Mouse (Mus musculus): Measurements from ENCODE around the gene 4930467E23Rik.
"Not testable (repeated sequence)": the region's sequence is repeated elsewhere in the genome, so short reads cannot be mapped to it uniquely, and the experiment has no call there.

The 4930467E23Rik gene

DNA sequence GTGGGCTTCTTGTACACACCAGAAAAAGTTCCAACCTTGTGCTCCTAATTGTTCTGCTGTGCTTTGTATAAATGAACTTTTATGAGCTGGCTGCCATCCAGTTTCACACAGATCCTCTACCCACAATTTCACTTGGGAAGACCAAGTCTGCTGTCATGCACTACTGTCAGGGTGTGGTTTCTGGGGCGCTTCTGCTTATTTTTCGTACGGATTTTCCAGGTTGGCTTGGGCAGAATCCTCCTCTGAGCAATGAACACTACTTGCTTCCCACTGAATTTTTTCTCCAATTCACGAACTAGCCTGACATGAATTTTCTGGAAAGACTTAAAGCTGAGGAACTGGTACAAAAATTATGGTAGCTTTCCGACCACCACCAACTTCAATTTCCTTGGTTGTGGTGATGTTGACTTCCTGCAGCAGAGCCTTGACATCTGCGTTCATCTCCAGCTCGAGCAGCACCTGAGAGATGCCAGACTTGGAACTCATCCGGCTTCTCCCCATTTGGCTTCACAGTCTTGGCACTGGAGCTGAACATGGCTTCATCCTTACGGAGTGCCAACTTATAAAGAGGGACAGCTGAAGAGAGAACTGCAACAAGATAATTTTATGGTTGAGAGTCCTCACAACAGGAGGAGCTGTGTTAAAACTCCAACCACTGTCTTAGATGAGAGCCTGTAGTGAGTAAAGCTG, 18.1 kb upstream of the 4930467E23Rik start:
- not testable (repeated sequence) for DNase-seq

DNA sequence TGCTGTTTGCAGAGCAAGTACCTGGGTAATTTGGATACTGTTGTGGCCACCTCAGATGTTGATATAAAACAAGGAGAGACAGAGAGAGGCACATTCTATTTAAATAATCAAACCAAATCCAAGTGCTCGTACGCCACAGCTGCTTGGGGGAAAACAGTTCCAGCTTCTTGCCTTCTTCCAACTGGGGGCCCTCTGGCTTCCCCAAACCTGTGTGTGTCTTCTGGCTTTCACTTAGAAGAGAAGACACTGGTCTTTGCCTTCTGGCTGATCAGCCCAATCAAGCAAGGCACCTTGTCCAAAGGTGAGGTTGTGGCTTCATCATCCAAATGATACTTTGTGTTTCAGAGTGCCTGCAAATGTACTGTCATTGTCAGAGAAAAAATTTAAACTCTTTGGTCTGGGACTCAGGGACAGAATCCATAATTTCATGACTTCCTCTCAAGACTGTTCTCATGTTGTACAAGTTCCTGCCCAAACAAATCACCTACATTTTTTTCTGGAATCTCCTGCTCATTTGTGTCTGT, 17.1 kb upstream of the 4930467E23Rik start:
- not testable (repeated sequence) for DNase-seq

DNA sequence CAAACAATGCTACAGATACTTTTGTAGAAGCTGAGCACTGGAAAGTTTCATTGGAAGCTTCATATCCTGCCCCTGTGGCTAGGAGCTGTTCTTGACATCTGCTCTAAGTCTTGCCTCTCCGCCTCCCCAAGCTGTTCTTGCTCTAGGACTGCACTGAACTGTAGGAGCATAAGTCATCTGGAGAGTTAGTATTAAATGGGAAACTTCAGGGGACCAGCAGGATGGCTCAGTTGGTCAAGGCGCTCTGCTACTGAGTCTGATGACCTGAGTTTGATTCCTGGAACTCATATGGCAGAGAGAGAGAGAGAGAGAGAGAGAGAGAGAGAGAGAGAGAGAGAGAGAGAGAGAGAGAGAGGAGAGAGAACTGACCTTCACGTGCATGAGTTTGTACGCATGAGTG, 16.6 kb upstream of the 4930467E23Rik start:
- not testable (repeated sequence) for DNase-seq

DNA sequence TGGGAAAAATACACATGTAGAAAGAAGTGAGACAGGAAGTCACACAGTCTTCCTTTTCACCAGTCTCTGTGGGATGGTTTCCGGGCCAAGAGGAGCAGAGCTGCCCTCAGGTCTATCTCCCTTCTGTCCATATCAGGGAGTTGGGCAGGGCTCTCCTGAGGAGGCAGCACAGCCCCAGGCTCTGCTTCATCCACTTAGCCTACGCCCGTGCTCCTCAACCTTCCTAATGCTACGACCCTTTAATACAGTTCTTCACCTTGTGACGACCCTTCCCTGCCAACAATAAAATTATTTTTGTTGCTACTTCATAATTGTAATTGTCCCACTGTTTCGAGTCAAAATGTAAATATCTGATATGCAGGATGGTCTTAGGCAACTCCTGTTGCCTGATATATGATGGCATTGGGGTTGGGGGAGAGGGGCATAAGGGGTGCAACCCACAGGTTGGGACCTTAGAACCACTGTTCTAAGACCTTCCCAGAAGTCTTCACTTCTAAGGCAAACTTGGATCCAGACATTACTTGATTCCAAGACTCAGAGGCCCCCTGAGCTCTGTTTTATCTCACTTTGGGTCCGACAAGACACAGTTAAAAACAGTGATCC, 16.0 kb upstream of the 4930467E23Rik start:
- DNase-seq = not testable (repeated sequence)

DNA sequence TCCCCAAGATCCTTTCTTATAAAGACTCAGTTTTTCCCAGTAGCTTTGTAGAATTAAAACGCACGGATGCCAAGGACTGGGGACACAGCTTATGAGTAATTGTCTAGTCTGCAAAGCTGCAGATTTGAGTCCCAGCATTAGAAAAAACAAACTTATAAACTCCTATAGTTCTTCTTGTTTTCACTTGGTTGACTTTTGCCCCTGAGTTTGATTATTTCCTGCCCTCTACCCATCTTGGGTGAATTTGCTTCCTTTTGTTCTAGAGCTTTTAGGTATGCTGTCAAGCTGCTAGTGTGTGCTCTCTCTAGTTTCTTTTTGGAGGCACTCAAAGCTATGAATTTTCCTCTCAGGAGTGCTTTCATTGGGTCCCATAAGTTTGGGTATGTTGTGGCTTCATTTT, 14.9 kb upstream of the 4930467E23Rik start:
- DNase-seq = not testable (repeated sequence)

DNA sequence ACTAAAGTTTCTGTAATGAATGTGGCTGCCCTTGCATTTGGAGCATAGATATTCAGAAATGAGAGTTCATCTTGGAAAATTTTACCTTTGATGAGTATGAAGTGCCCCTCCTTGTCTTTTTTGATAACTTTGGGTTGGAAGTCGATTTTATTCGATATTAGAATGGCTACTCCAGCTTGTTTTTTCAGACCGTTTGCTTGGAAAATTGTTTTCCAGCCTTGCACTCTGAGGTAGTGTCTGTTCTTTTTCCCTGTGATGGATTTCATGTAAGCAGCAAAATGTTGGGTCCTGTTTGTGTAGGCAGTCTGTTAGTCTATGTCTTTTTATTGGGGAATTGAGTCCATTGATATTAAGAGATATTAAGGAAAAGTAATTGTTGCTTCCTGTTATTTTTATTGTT, 14.1 kb upstream of the 4930467E23Rik start:
- not testable (repeated sequence) for DNase-seq

DNA sequence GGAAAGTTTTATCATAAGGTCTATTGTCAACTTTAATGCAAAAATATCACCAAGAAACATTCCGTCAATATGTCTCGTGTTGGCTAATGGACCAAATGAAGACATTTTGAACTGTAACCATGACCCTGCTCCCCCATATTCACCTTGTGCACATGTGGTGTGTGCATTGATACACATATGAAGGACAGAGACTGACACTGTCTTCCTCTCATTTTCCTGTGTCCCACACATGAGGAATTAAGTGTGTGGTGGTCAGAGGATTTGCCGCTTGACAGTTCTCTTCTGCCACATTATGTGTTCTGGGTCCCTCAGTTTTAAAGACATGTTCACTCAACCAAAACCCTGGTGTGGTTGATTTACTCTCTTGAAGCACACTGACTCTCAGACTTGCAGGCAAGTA, 11.5 kb upstream of the 4930467E23Rik start:
- DNase-seq = not testable (repeated sequence)

DNA sequence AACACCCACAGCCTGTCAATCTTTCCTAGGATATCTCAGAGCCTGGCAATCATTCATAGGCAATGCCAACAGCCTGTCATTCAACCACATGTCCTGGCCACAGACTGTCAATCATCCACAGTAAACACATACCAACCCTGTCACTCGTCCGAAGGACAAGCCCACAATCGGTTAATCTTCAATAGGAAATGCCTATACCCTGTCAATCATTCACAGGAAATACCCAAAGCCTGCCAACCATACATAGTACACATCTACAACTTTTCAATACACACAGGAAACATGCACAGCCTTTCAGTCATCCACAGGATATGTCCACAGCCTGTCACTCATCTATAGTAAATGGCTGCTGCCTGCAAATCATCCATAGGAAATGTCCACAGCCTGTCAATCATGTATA, 9.9 kb upstream of the 4930467E23Rik start:
- not testable (repeated sequence) for DNase-seq

DNA sequence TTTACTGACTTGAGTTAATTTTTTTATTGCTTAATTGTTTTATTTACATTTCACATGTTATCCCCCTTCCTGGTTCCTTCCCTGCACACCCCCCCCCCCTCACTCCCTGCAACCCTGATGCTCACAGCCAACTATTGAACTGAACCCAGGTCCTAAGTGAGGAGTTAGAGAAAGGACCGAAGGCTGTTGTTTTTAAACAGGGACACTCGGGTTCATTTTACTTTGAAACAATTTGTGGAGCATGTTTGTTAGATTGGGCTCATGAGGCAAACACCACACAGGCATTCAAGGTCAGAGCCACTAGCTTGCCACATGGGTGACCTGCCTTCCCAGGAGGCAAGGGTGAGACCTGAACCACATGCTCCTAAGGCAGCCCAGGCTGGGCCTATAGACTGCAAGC, 4.5 kb upstream of the 4930467E23Rik start:
- DNase-seq = not testable (repeated sequence)

DNA sequence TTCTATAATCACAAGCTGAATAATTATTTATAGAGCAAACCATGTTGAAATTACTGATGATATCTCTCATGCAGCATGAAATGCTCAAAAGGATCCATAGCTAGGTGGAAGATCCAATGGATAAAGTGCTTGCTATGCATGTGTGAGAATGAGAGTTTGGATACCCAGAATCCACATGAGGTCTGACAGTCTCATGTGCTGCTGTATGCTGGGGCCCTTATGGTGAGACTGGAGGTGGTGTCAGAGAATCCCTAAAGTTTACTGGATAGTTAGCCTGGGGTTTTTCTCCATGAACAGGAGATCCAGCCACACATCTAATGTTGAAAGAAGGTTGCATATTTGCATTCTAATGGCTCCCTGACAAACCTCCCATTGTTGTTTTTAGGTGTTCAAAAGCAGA, 22.4 kb downstream of the 4930467E23Rik start:
- DNase-seq = not testable (repeated sequence)

DNA sequence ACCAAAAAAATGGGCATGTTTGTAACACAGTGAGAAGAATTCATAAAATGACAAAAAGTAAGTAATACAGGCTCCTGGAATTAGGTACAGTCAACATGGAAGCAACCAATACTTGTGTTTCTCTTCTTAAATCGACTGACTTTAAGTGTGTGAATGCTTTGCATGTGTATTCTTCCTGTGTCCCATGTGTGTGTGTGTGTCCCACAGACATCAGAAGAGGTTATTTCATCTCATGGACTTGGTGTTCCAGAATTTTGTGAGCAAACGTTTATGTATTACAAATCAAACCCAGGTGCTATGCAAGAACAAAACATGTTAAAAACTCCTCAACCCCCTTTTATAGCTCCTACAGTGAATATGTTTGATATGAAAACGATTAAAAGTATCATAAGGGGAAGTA, 24.8 kb downstream of the 4930467E23Rik start:
- DNase-seq = peak in 1 of 2 experiments; percentile 3

DNA sequence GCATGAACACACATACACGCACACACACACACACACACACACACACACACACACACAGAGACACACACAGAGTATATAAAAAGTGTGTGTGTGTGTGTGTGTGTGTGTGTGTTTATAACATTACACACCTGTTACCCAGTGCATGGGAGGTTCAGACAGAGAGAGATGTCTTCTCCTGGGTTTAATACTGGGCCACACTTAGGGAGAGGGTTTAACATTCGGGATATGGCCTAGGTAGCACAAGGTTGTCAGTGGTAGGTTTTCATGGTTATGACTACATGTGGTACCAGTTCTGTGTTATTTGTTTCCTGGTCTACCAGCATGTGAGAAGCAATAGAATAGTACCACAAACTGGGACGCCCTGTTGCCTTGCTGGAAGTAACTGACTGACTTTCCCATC, 25.6 kb downstream of the 4930467E23Rik start:
- DNase-seq = not testable (repeated sequence)

DNA sequence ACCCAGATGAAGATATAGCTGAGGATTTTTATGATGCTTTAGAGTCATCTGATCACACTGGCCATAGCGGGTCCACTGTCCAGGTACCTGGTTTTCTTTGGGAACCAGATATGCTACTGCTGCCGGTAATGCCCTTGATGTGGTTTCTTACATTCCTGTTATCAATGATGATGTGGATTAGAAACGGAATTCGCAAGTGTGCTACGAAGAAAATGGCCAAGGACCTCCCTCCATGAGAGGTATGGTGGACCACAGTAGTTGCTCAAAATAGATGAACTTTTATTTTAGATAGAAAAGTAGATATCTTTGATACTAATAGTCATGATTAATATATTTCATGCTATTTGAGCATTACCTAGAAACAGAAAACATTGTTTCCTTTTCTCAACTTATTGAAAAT, 32.3 kb downstream of the 4930467E23Rik start:
- DNase-seq = not testable (repeated sequence)

DNA sequence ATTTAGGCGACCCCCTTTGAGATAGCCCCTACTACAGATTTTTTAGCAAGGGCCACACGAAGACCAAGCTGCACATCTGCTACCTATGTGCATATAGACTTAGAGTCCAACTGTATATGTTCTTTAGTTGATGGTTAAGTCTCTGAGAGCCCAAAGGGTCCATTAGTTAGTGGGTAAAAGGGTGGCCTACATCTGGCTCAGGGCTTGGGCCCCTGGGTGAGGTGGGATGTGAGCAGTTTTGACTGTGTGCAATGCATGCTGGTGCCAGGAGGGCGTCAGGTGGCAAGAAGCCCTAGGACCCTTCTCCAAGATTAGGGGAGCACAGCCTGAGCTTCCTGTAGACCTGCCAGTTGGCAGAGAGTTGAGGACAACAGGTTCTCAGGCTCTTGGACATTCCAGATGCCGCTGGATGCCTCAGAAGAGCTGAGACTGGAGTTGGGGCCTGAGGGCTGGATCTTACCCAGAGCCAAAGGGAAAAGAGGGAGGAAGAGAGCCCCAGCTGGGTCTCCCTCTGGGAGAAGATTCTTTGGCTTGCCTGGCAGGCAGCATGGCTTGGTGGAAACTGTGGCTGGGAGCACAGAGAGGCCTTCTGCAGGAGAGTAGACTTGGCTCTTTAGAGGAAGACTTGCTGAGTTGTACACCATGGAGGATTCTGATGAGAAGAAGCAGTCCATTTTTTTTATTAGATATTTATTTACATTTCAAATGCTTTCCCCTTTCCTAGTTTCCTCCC, 33.6 kb downstream of the 4930467E23Rik start:
- DNase-seq = not testable (repeated sequence)

DNA sequence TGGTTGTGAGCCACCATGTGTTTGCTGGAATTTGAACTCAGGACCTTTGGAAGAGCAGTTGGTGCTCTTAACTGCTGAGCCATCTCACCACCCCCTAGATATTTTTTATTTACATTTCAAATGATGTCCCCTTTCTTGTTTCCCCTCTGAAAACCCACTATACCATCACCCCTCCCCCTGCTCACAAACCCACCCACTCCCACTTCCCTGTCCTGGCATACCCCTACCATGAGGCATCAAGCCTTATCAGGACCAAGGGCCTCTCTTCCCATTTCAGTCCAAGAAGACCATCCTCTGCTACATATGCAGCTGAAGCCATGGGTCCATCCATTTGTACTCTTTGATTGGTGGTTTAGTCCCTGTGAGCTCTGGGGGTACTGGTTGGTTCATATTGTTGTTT, 36.2 kb downstream of the 4930467E23Rik start:
- DNase-seq = not testable (repeated sequence)

DNA sequence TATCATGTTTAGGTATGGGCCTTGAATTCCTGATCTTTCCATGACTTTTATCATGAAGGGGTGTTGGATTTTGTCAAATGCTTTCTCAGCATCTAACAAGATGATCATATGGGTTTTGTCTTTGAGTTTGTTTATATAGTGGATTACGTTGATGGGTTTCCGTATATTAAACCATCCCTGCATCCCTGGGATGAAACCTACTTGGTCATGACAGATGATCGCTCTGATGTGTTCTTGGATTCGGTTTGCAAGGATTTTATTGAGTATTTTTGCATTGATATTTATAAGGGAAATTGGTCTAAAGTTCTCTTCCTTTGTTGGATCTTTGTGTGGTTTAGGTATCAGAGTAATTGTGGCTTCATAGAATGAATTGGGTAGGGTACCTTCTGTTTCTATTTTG, 44.1 kb downstream of the 4930467E23Rik start:
- not testable (repeated sequence) for DNase-seq

DNA sequence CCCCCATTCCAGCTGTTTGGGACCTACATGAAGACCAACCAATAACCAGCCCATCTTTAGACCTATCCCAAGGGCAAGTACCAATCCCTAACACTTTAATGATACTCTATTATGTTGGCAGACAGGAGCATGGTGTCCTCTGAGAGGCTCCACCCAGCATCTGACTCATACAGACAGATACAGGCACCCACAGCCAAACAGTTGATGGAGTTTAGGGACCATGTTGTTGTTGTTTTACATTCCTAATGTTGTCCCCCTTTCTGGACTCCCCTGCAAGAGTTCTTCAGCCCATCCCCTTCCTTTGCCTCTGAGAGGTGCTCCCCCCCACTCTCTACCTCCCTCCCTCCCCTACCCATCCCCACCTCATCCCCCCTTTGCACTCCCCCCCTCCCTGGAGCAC, 46.9 kb downstream of the 4930467E23Rik start:
- not testable (repeated sequence) for DNase-seq

DNA sequence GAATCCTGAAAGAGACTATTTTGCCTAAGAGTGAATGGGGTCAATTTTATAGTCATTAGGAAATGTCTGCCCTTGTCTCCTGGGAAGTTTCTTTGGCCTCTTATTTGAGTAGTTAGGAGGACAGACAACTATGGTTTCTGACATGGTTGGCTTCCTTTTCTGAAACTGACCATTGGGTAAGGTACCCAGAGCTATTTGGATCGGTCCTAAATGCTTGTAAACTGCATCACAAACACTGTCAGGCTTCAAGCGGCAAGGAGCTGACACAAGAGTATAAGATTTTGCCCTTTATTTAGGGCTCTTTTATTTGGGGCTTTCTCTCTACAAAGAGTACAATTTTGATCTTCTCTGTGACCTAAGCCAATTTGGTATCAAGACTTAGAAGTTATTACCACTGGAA, 48.1 kb downstream of the 4930467E23Rik start:
- not testable (repeated sequence) for DNase-seq

DNA sequence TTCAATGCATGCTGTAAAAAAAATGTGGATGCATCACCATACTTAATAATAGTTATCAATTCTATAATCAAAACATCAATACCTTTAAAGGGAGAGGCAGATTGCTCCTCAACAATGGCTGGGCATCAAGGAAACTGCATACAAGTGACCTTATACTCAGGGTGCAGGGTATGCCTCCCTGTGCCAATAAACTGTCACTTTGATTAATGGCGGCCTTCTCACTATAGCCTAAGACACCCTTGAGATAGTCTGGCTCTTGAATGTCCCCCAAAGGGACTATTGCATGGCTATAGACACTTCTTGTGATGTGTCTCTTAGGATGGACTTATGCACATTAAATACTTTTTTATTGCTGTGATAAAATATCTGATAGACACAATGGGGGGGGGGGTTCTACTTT, 48.8 kb downstream of the 4930467E23Rik start:
- not testable (repeated sequence) for DNase-seq

DNA sequence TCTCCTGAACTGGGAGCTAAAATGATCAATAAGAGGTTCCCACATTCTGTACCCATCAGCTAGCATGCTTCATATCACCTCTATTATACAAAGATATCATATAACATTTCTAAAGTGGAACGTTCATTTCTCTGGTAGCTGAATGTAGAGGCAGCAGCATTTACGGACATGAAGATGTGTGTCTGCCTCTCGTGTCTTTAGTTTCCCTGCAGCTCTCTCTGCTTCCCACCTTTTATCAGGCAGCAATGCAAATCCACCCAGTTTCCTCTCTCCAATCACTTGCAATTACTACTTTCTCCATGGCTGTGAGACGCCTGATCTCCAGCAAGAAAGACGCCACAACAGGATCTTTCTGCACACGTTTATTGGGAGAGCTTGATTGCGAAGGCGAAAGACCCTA, 49.5 kb downstream of the 4930467E23Rik start:
- DNase-seq = not testable (repeated sequence)

DNA sequence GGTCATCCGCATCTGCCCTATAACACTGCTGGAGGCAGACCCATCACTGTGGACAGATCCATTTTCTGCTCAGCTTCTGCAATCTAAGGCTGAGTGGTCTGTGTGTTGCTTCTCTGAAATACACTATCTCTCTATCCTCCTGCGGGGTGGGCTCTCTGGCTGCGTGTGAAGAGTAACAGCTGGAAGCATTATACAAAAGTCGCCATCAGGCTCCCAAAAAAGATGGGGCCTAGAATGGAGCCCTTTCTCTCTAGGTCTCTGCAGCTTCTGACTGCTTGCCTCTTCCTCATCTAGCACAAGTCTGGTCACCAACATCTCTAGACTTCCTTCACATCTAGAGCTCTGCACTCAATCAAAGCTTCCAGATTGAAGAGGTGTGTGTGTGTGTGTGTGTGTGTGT, 50.8 kb downstream of the 4930467E23Rik start:
- DNase-seq = not testable (repeated sequence)

DNA sequence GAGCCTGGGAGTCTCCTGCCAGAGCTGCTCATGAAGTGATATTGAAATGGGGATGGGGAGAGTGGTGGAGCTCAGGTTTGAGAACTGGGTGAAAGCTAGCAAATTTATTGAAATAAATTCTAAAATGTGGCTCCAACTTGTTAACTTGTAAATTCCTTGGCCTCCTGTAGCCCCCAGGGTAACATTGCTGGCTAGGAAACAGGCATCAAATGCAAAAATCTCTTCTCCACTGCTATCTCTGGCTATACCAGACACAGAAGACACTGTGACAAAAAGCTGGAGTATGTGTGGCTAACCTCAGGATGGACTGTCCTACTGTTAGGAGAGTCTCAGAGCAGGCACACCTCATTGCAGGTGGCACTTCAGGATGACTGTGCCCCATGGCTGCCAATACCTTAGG, 51.3 kb downstream of the 4930467E23Rik start:
- not testable (repeated sequence) for DNase-seq

DNA sequence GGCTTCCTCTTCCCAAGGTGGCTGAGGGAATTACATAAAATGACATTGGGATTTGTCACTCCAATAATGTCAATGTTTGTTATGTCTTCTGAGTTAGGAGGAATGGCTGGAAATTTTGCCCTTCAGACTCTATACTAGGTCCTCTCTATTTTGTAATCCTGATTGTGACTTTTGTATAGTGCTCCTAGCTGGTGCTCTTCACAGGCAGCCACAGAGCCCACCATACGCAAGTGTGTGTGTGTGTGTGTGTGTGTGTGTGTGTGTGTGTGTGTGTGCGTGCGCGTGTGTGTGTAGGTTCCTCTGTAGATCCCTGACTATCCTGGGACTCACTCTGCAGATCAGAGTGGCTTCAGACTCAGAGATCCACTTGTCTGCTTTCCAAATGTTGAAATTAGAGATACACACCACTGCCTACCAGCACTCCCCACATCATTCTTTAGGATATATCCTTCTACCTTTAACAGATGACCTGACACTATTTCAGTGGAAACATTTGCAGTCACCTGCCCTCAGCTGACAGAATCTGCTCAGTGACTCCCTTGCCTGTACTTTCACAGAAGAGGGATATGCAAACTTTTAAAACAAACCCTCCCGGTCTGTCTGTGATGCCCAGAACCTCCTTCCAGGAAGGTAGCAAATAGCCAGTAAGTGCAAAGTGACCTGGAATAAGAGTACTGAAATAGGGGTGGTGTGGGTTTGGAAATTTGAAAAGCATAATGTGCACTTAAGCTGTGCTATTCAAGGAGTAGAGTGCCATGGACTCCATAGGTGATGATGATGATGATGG, 52.1 kb downstream of the 4930467E23Rik start:
- not testable (repeated sequence) for DNase-seq
